Mouse (Mus musculus) embryonic stem cell, embryonic (primary cell): ENCODE measurements around the gene Fat4.

Experiments used
- CTCF ChIA-PET, 4 experiments: fragments of 300-600 bp in 2 of 4; fragments of 350-600 bp in 2 of 4; sonication (Branson Sonifier 250); formaldehyde crosslinking; loops; one replicate each; lab custom pipeline; 2022; ENCODE audit warnings: inconsistent platforms in 2 of 4; lab: Charles Lee
- POLR2A ChIA-PET, 4 experiments: fragments of 300-600 bp in 2 of 4; fragments of 350-600 bp in 2 of 4; sonication (Branson Sonifier 250); formaldehyde crosslinking; loops; one replicate each; lab custom pipeline; 2022; ENCODE audit warnings: antibody characterized with exemption in 4 of 4, inconsistent platforms in 1 of 4; lab: Charles Lee

Fat4 gene

DNA sequence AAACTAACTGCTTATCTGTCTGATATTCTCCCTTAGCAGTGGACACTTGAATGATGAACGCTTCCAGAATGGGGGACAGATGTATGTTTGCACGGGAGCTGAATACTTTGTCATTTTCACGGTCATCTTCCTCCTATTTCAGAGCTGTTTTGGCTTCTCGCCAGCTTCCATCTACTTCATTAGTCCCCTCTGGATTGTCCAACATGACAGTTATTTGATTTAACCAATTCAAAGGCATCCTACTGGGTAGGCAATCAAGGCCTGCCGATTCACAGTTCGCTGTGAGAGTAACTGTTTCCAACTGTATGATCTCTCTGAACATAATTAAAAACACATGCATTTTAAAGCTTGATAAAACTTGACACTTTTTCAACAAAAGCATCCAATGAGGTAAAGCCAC is 166.3 kb downstream of the Fat4 start:
- POLR2A ChIA-PET, result no interaction called here
- CTCF ChIA-PET, result no interaction called here
